In genomic region chr13:110382447-110382901, GRCm38 (mm10) we compare ENCODE assay signal across 9 mouse cellular contexts. TPM values are rescaled to one million over a fixed set of nuclear protein-coding genes. Genes with fewer than 3 reads are reported as not detected.
DNase-seq lines count a peak whose midpoint lies in the region; ATAC-seq lines count a peak whose summit lies in the region.
"Had no signal": no experiment of that assay in that cellular context is flagged by ENCODE, and none has a peak within 500 bp of the region (broad histone marks: within the 10 kb centered on the region; RNA-seq: fewer than 3 reads in every experiment).

No protein-coding gene starts in this region.

- H3K9ac ChIP-seq in hindbrain, embryonic 14.5 days, result no peak overlapping the region

- no peak overlapping the region for H3K4me3 ChIP-seq in hindbrain, embryonic 14.5 days (replicated peaks; ENCODE audit: low read length)
- H3K4me3 ChIP-seq in midbrain, embryonic 10.5 days, result no peak overlapping the region

- no peak overlapping the region for H3K27ac ChIP-seq in hindbrain, embryonic 14.5 days
- no peak overlapping the region for H3K27ac ChIP-seq in midbrain, embryonic 10.5 days (replicated peaks)

- H3K9me3 ChIP-seq in hindbrain, embryonic 14.5 days (ENCODE audit: control insufficient read depth, low read length), result no peaks in the 10 kb centered on the region
- no peaks in the 10 kb centered on the region for H3K9me3 ChIP-seq in midbrain, embryonic 10.5 days (replicated peaks)

- WGBS in hindbrain, embryonic 14.5 days, result 21% methylated on average over 5 of the region's 5 CpGs
- WGBS in midbrain, embryonic 10.5 days, result 19% methylated on average over 5 of the region's 5 CpGs

- H3K27me3 ChIP-seq in hindbrain, embryonic 14.5 days (ENCODE audit: control insufficient read depth, insufficient read depth, low read length), result no peaks in the 10 kb centered on the region
- H3K27me3 ChIP-seq in midbrain, embryonic 10.5 days (ENCODE audit: low read depth, poor library complexity, severe bottlenecking), result no peaks in the 10 kb centered on the region

- peak; percentile 64; the same call in 1 of the 2 replicates for ATAC-seq in hindbrain, embryonic 14.5 days (ENCODE audit: low FRiP score)

- H3K4me2 ChIP-seq in hindbrain, embryonic 14.5 days (replicated peaks), result no peak overlapping the region

- peak; percentile 31 for DNase-seq in kidney, adult 18-20 months
- no peak for DNase-seq in kidney, adult 11 months
- DNase-seq in ES-CJ7 (ENCODE audit: low read depth, low spot score), result peak; percentile 54
- DNase-seq in cerebellum, postnatal 36 days, result peak; percentile 32 to 44
- DNase-seq in hindbrain, embryonic 14.5 days (ENCODE audit: low spot score), result peak; percentile 93
- peak; percentile 54 for DNase-seq in midbrain, embryonic 10.5 days (ENCODE audit: low spot score)
- DNase-seq in ovary, adult 18-20 months (ENCODE audit: low spot score), result no peak
- no peak for DNase-seq in layer of hippocampus, adult 8-10 months (ENCODE audit: low spot score in 2 of 2)

- no peaks in the 10 kb centered on the region for H3K4me1 ChIP-seq in hindbrain, embryonic 14.5 days (replicated peaks; ENCODE audit: control insufficient read depth, insufficient read depth, low read length)
- H3K4me1 ChIP-seq in midbrain, embryonic 10.5 days, result no peaks in the 10 kb centered on the region

- H3K36me3 ChIP-seq in hindbrain, embryonic 14.5 days (replicated peaks; ENCODE audit: control insufficient read depth, insufficient read depth), result no peaks in the 10 kb centered on the region
- H3K36me3 ChIP-seq in midbrain, embryonic 10.5 days, result no peaks in the 10 kb centered on the region

RNA-seq across cellular contexts. Expression of gene Plk2, which starts 12.4 kb away (rescaled TPM):
- 142 and 150 TPM in 2 replicates for polyA plus RNA-seq in hindbrain, embryonic 14.5 days (2014; fragmentation: Nextera tagmentation; extraction: Ambion mirVana)
- 40.5 and 51.0 TPM in 2 replicates for polyA plus RNA-seq in midbrain, embryonic 10.5 days (2016; fragmentation: Nextera tagmentation; extraction: Ambion mirVana)
- total RNA-seq in layer of hippocampus, adult 8-10 months (2022), result 100 to 1,000 TPM; 223 to 254 (median 243) TPM

RNA-seq across cellular contexts. Expression of gene Gapt, which starts 25.5 kb away (rescaled TPM):
- 0.09 TPM in 1 of 2 replicates, not detected in the other for polyA plus RNA-seq in hindbrain, embryonic 14.5 days (2014; fragmentation: Nextera tagmentation; extraction: Ambion mirVana)
- polyA plus RNA-seq in midbrain, embryonic 10.5 days (2016; fragmentation: Nextera tagmentation; extraction: Ambion mirVana), result 0.10 and 0.22 TPM in 2 replicates
- total RNA-seq in layer of hippocampus, adult 8-10 months (2022), result not detected
- total RNA-seq: layer of hippocampus, adult 18-20 months had no signal

Comparison
In these comparisons a context has a peak if more than half of its experiments do, and no peak if none do; other contexts are left out.
1. DNase-seq: peak in kidney, adult 18-20 months (single experiment), ES-CJ7 (single experiment), cerebellum, postnatal 36 days (2 of 2), hindbrain, embryonic 14.5 days (single experiment) and midbrain, embryonic 10.5 days (single experiment); none in kidney, adult 11 months (single experiment), ovary, adult 18-20 months (single experiment) and layer of hippocampus, adult 8-10 months (0 of 2).